Mouse (Mus musculus) C2C12 (cell line): ENCODE results near the gene Hcrtr1. TPM values are rescaled to one million over a fixed set of nuclear protein-coding genes. Genes with fewer than 3 reads are reported as not detected.

Experiments
- H3K27me3 ChIP-seq: one replicate; pipeline ENCODE4 v1.6.1; 2011; ENCODE audit not compliant: control insufficient read depth, insufficient read depth, insufficient read length
- H3K36me3 ChIP-seq: one replicate; pipeline ENCODE4 v1.6.1; 2011; ENCODE audit not compliant: control insufficient read depth, insufficient read depth
- H3K4me3 ChIP-seq: one replicate; pipeline ENCODE4 v1.5.1; 2011; ENCODE audit warnings: mild to moderate bottlenecking, control low read depth; ENCODE audit not compliant: poor library complexity, insufficient read depth, severe bottlenecking
- H3K79me2 ChIP-seq: one replicate; pipeline ENCODE4 v1.6.1; 2011; ENCODE audit not compliant: control insufficient read depth, insufficient read depth
- H3K79me3 ChIP-seq: one replicate; pipeline ENCODE4 v1.6.1; 2011; ENCODE audit warnings: low read depth, control low read depth
- H3ac ChIP-seq: one replicate; pipeline ENCODE3; 2011; ENCODE audit warnings: low read depth; ENCODE audit not compliant: control insufficient read depth, insufficient read length
- CEBPB ChIP-seq: IDR thresholded peaks from one replicate; pipeline ENCODE4 v1.6.1; 2011; ENCODE audit warnings: low read depth, mild to moderate bottlenecking, control low read depth, moderate library complexity
- CTCF ChIP-seq: IDR thresholded peaks from one replicate; pipeline ENCODE4 v1.5.1; 2011; ENCODE audit not compliant: control insufficient read depth, insufficient read depth, insufficient read length
- FOSL1 ChIP-seq: IDR thresholded peaks from one replicate; pipeline ENCODE4 v1.8.0; 2011; ENCODE audit warnings: mild to moderate bottlenecking, low read length; ENCODE audit not compliant: poor library complexity, insufficient read depth, severe bottlenecking
- MAX ChIP-seq: IDR thresholded peaks from one replicate; pipeline ENCODE4 v1.6.1; 2011; ENCODE audit warnings: mild to moderate bottlenecking, control low read depth
- MYOD1 ChIP-seq: IDR thresholded peaks from one replicate; pipeline ENCODE4 v1.6.1; 2011; ENCODE audit warnings: low read depth; ENCODE audit not compliant: control insufficient read depth, insufficient read length
- MYOG ChIP-seq: IDR thresholded peaks from one replicate; pipeline ENCODE4 v1.6.1; 2011; ENCODE audit not compliant: control insufficient read depth, insufficient read length; ENCODE audit errors: extremely low read depth
- USF1 ChIP-seq: IDR thresholded peaks from one replicate; pipeline ENCODE4 v1.6.1; 2011; ENCODE audit warnings: low read depth, mild to moderate bottlenecking, control low read depth, moderate library complexity
- polyA plus RNA-seq: library from polyadenylated mRNA; unstranded; fragments of >200 nt; fragmentation: generic; extraction: Trizol; gene quantifications from one replicate; pipeline ENCODE4 v1.2.1, GENCODE M21; 2012; ENCODE audit warnings: missing spikeins

Gene Hcrtr1
- polyA plus RNA-seq, 1 experiment = not detected

DNA sequence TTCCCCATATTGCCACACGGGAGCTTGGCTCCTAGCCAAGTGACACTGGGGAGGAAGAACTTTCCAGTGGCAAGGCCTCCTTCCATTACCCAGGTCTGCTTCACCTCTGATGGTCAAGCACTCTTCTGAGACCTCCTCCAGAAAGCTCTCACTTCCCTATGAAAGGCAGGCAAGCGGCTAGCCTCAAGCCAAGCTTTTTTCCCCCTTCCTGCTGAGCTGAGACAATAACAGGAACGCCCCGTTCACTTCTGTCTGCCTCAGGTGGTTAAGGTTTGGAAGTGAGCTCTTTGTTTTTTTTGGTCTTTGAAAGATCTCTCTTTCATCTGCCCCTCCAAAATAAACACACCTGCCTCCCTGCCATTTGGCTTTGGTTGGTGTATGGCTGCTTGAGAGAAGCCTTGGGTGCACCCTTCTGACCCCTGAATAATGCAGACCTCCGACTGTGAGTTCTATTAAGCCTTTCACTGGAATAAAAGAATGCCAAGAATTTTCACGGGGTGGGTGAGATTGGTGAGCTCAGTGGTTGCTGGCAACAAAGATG is 37.0 kb downstream of the Hcrtr1 start, which contains the start of gene Pef1:
Gene Pef1, plus strand, starts transcription at position 448 of the 541 bp plus-strand sequence.
- no peaks in the 10 kb centered on the region for H3K79me3 ChIP-seq
- H3K36me3 ChIP-seq = no peaks in the 10 kb centered on the region
- peaks cover 9% of the 10 kb centered on the region for H3K27me3 ChIP-seq
- TF ChIP-seq FOSL1 (no peak), USF1 (no peak), CTCF (no peak), MAX (no peak), MYOG (no peak), CEBPB (no peak), MYOD1 (no peak)
- H3ac ChIP-seq = no peak within 1 kb of the TSS
- no peaks in the 10 kb centered on the region for H3K79me2 ChIP-seq
- H3K4me3 ChIP-seq = no peak within 1 kb of the TSS

- TF ChIP-seq FOSL1 (no peak), USF1 (no peak)
- H3K4me3 ChIP-seq = no peak overlapping the region
- peaks cover 9% of the 10 kb centered on the region for H3K27me3 ChIP-seq
- H3ac ChIP-seq = no peak overlapping the region
- no peaks in the 10 kb centered on the region for H3K79me2 ChIP-seq
- no peaks in the 10 kb centered on the region for H3K36me3 ChIP-seq
- no peaks in the 10 kb centered on the region for H3K79me3 ChIP-seq
Measured at GRCm38 (mm10) chr4:130101183-130101582, 38.0 kb downstream of the Hcrtr1 start.

- H3ac ChIP-seq = no peak overlapping the region
- H3K4me3 ChIP-seq = no peak overlapping the region
- no peaks in the 10 kb centered on the region for H3K36me3 ChIP-seq
- TF ChIP-seq CEBPB (no peak), USF1 (no peak), FOSL1 (no peak), MYOG (no peak), MYOD1 (no peak), CTCF (no peak), MAX (no peak)
- H3K79me3 ChIP-seq = no peaks in the 10 kb centered on the region
- H3K27me3 ChIP-seq = peaks cover 11% of the 10 kb centered on the region
- no peaks in the 10 kb centered on the region for H3K79me2 ChIP-seq
Measured at GRCm38 (mm10) chr4:130095137-130095536, 44.0 kb downstream of the Hcrtr1 start.

- H3K4me3 ChIP-seq = no peak overlapping the region
- H3K79me3 ChIP-seq = no peaks in the 10 kb centered on the region
- no peaks in the 10 kb centered on the region for H3K27me3 ChIP-seq
- no peaks in the 10 kb centered on the region for H3K36me3 ChIP-seq
- no peak overlapping the region for H3ac ChIP-seq
- TF ChIP-seq CTCF (peak; percentile 93), MYOD1 (no peak), MAX (no peak), CEBPB (peak; percentile 68)
- no peaks in the 10 kb centered on the region for H3K79me2 ChIP-seq
Measured at GRCm38 (mm10) chr4:130087293-130087692, 51.9 kb downstream of the Hcrtr1 start.

GRCm38 (mm10) chr4:130085246-130085820 is 53.8 kb downstream of the Hcrtr1 start:
- Histone ChIP-seq H3K79me3 (no peaks in the 10 kb centered on the region), H3K27me3 (no peaks in the 10 kb centered on the region), H3ac (no peak overlapping the region), H3K79me2 (no peaks in the 10 kb centered on the region), H3K36me3 (no peaks in the 10 kb centered on the region), H3K4me3 (no peak overlapping the region)
- no peak for TF ChIP-seq MYOD1
- no peak for TF ChIP-seq CEBPB
- no peak for TF ChIP-seq CTCF
- no peak for TF ChIP-seq MYOG
- TF ChIP-seq USF1 = no peak
- no peak for TF ChIP-seq MAX
- no peak for TF ChIP-seq FOSL1

DNA sequence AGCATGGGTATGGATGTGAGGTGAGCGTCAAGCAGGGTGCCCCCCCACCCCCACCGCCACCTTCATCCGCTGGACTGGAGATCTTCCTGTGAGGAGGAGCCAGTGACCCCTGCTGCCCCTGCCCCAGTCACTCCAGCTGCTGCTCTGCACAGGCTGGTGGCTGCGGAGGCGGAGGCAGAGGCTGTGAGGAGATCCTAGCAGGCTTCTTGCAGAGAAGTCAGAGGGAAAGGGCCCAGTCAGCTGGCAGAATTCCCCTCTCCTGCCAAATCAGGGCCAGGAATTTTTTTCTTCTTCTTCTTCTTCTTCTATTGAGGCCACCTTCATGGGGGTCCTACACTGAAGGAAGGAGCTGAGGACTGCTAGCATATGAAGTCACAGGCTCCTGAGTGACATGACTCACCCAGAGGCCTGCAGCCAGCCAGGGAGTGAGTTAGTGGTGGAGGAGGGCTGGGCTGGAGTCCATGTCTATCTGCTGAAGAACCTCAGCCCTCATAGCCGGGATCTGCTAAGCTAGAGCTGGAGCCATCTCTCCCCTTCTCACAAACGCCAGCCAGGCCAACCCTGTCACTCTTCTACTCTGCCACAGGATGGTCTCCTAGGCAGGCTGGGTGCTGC is 54.7 kb downstream of the Hcrtr1 start:
- no peaks in the 10 kb centered on the region for H3K27me3 ChIP-seq
- no peaks in the 10 kb centered on the region for H3K79me3 ChIP-seq
- no peak for TF ChIP-seq CEBPB
- no peak for TF ChIP-seq MAX
- H3K79me2 ChIP-seq = no peaks in the 10 kb centered on the region
- no peaks in the 10 kb centered on the region for H3K36me3 ChIP-seq
- no peak overlapping the region for H3K4me3 ChIP-seq
- H3ac ChIP-seq = no peak overlapping the region
